Mouse (Mus musculus) ES-E14 (cell line): ENCODE results near the gene Nfib.

Source experiments
- HCFC1 ChIP-seq: IDR thresholded peaks from 2 replicates; pipeline ENCODE4 v1.6.1; 2012; ENCODE audit warnings: low read length, inconsistent platforms, borderline replicate concordance; ENCODE audit not compliant: insufficient read depth
- ZNF384 ChIP-seq: IDR thresholded peaks from 2 replicates; pipeline ENCODE4 v1.6.1; 2012; ENCODE audit warnings: low read depth, low read length, inconsistent platforms

DNA sequence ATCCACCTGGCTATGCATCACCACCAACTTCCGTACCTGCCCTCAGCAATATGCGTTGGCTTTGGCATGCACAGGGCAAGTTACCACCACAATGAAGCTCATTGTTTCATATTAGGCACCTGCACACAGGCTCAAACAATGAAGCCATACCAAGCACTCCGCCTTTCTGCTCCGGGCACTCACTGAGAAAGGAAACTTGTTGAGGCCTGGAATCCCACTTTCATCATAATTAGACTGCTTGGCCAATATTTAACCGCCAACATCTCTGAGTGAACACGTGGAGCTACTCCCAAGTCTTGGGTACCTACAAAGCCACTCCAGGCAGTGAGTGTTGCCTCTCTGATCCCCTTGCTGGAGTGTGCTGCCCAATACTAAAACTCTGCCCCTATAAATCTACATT lies 422.0 kb downstream of the Nfib start:
- TF ChIP-seq HCFC1 (no peak), ZNF384 (no peak)
